Mouse (Mus musculus): ENCODE data around the gene Cdh13.

DNA sequence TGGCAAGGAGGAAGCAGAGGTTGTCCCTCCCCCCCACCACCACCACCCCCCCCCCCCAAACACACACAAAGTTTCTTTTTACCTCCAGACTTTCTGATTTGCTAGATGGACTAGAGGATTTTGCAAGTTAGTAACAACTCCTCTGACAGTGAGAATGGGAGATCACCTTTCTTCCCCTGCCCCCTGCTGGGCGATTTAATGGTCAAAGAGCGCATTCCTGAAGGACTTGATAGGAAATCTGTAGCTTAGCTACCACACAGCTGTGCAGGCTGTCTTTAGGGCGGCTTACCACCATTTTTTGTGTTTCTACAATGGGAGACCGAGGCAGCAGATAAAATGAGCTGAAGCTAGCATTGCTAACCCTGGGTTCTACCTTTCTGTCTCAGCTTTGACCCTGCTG is 961.6 kb downstream of the Cdh13 start:
- TF ChIP-seq POLR2A (IDR thresholded peaks at IDR 0.05; ENCODE audit: borderline replicate concordance, control insufficient read depth, low read depth, low read length) (no peak), CTCF (IDR thresholded peaks at IDR 0.05; ENCODE audit: control insufficient read depth, insufficient read depth, low read length) (no peak)

Data from bone marrow, adult 2 months (tissue).